Mouse (Mus musculus) kidney, adult 2 months (tissue): ENCODE measurements at regions not wholly inside any gene's neighbourhood (a gene's known extent, or its start where the extent isn't known, plus 50 kb on each side); places are given as distances from the start of the nearest gene placed in this dataset.

Experiments used
- CTCF ChIP-seq: fragments of 200-500 bp; conservative IDR thresholded peaks from 2 replicates; pipeline ENCODE4 v1.5.1; 2011; ENCODE audit warnings: low read depth, mild to moderate bottlenecking, control low read depth, low read length, moderate library complexity, mixed read lengths; ENCODE audit not compliant: insufficient read depth, insufficient read length
- POLR2A ChIP-seq: fragments of 200-500 bp; IDR thresholded peaks from one replicate; pipeline ENCODE4 v1.6.1; 2011; ENCODE audit warnings: low read depth, low read length, control low read depth

GRCm38 (mm10) chr13:80262826-80263225, 620.4 kb upstream of the Arrdc3 start:
- TF ChIP-seq CTCF: no peak
- no peak for TF ChIP-seq POLR2A
